Mouse (Mus musculus): Measurements from ENCODE around the gene Ano8.

DNA sequence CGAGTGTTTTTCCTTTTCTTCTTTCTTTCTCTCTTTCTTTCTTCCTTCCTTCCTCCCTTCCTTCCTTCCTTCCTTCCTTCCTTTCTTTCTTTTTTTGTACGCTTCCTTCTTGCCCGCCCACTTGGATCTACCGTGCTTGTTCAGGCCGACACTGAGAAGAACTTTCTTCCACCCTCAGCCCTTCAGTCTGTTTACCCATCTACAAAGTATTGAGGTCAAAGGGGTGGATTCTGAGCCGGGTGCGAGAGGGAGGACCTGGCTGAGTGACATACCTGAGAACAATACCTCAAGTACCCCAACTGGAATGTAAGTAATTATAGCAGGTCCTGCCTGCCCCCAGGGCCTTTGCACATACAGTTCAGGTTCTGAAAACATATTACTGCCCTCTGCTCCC is 370 bp upstream of the Ano8 start:
- TF ChIP-seq CTCF (IDR thresholded peaks at IDR 0.05; ENCODE audit: low read depth, low read length) (no peak), EP300 (IDR thresholded peaks at IDR 0.05; ENCODE audit: insufficient read depth, low read depth, low read length) (no peak)
